Mouse (Mus musculus) myocyte (in vitro differentiated cells): ENCODE data around the gene Fgd2. TPM values are rescaled to one million over a fixed set of nuclear protein-coding genes. Genes with fewer than 3 reads are reported as not detected.

Source experiments
- H3K27me3 ChIP-seq: one replicate; pipeline ENCODE4 v1.6.1; 2011; ENCODE audit not compliant: control insufficient read depth, insufficient read depth, insufficient read length
- H3K36me3 ChIP-seq: one replicate; pipeline ENCODE4 v1.6.1; 2011; ENCODE audit not compliant: control insufficient read depth, insufficient read depth
- H3K4me2 ChIP-seq: one replicate; pipeline ENCODE4 v1.6.1; 2011; ENCODE audit warnings: low read depth, control low read depth
- H3K4me3 ChIP-seq: one replicate; pipeline ENCODE4 v1.5.1; 2011; ENCODE audit warnings: mild to moderate bottlenecking, control low read depth, moderate library complexity
- H3K79me2 ChIP-seq: one replicate; pipeline ENCODE4 v1.6.1; 2011; ENCODE audit not compliant: control insufficient read depth, insufficient read depth
- H3ac ChIP-seq: one replicate; pipeline ENCODE4 v1.6.1; 2011; ENCODE audit not compliant: control insufficient read depth, insufficient read length
- CEBPB ChIP-seq: IDR thresholded peaks from 2 replicates; pipeline ENCODE4 v1.6.1; 2011; ENCODE audit warnings: mild to moderate bottlenecking, moderate library complexity; ENCODE audit not compliant: poor library complexity, insufficient read depth, severe bottlenecking
- E2F4 ChIP-seq: IDR thresholded peaks from one replicate; pipeline ENCODE4 v1.6.1; 2011; ENCODE audit warnings: mild to moderate bottlenecking, control low read depth, moderate library complexity; ENCODE audit not compliant: insufficient read depth
- MAX ChIP-seq: IDR thresholded peaks from one replicate; pipeline ENCODE4 v1.6.1; 2011; ENCODE audit warnings: low read depth, mild to moderate bottlenecking, control low read depth
- MYOD1 ChIP-seq, 3 experiments: IDR thresholded peaks; one replicate each; pipeline ENCODE4 v1.6.1; 2011; ENCODE audit warnings: control low read depth in 2 of 3, low read depth in 2 of 3, mild to moderate bottlenecking in 2 of 3, moderate library complexity in 1 of 3; ENCODE audit not compliant: insufficient read length in 2 of 3, control insufficient read depth in 1 of 3
- MYOG ChIP-seq, 3 experiments: IDR thresholded peaks; one replicate each; pipeline ENCODE4 v1.6.1; 2011; ENCODE audit warnings: control low read depth in 2 of 3, low read depth in 2 of 3, mild to moderate bottlenecking in 2 of 3; ENCODE audit not compliant: insufficient read length in 2 of 3, control insufficient read depth in 1 of 3, insufficient read depth in 1 of 3
- POLR2A ChIP-seq: IDR thresholded peaks from one replicate; pipeline ENCODE4 v1.6.1; 2011; ENCODE audit warnings: low read depth, mild to moderate bottlenecking, control low read depth, moderate library complexity; ENCODE audit not compliant: insufficient read length
- POLR2AphosphoS2 ChIP-seq: IDR thresholded peaks from one replicate; pipeline ENCODE4 v1.6.1; 2011; ENCODE audit warnings: low read depth, control low read depth; ENCODE audit not compliant: insufficient read length
- REST ChIP-seq: IDR thresholded peaks from one replicate; pipeline ENCODE4 v1.6.1; 2011; ENCODE audit warnings: mild to moderate bottlenecking, control low read depth, moderate library complexity; ENCODE audit not compliant: insufficient read depth, insufficient read length
- SRF ChIP-seq: IDR thresholded peaks from one replicate; pipeline ENCODE4 v1.6.1; 2011; ENCODE audit warnings: low read depth; ENCODE audit not compliant: control insufficient read depth, insufficient read length
- TCF12 ChIP-seq: IDR thresholded peaks from one replicate; pipeline ENCODE4 v1.6.1; 2011; ENCODE audit warnings: mild to moderate bottlenecking, control low read depth; ENCODE audit not compliant: poor library complexity, insufficient read depth, severe bottlenecking
- TCF3 ChIP-seq: IDR thresholded peaks from one replicate; pipeline ENCODE4 v1.6.1; 2011; ENCODE audit warnings: low read depth, control low read depth; ENCODE audit not compliant: insufficient read length
- USF1 ChIP-seq: IDR thresholded peaks from one replicate; pipeline ENCODE4 v1.6.1; 2011; ENCODE audit warnings: low read depth, mild to moderate bottlenecking, control low read depth, moderate library complexity
- polyA plus RNA-seq: library from polyadenylated mRNA; unstranded; fragments of >200 nt; fragmentation: generic; extraction: Trizol; gene quantifications from one replicate; pipeline ENCODE4 v1.2.1, GENCODE M21; 2012; ENCODE audit warnings: missing spikeins

Gene Fgd2
- polyA plus RNA-seq, 1 experiment: 0.54 TPM

GRCm38 (mm10) chr17:29326531-29327529 lies 33.9 kb upstream of the Fgd2 start:
- Histone ChIP-seq H3K4me3 (no peak overlapping the region), H3K79me2 (no peaks in the 10 kb centered on the region), H3K36me3 (peaks cover under 1% of the 10 kb centered on the region), H3ac (no peak overlapping the region), H3K4me2 (no peak overlapping the region), H3K27me3 (no peaks in the 10 kb centered on the region)
- no peak for TF ChIP-seq POLR2A
- no peak for TF ChIP-seq MYOD1 (IDR thresholded peaks at IDR 0.05; ENCODE audit: control insufficient read depth in 1 of 3, insufficient read length in 2 of 3, low read depth in 2 of 3)
- TF ChIP-seq E2F4: no peak
- no peak for TF ChIP-seq CEBPB
- TF ChIP-seq USF1: no peak
- TF ChIP-seq POLR2AphosphoS2: no peak
- no peak for TF ChIP-seq TCF3

- TF ChIP-seq CEBPB (no peak), TCF3 (no peak), POLR2AphosphoS2 (peak; percentile 25)
- H3K79me2 ChIP-seq: no peaks in the 10 kb centered on the region
- H3K27me3 ChIP-seq: no peaks in the 10 kb centered on the region
- H3ac ChIP-seq: no peak overlapping the region
- peaks cover 7% of the 10 kb centered on the region for H3K36me3 ChIP-seq
- no peak overlapping the region for H3K4me2 ChIP-seq
- H3K4me3 ChIP-seq: no peak overlapping the region
Observed at GRCm38 (mm10) chr17:29327691-29328090, 33.0 kb upstream of the Fgd2 start.

- Histone ChIP-seq H3K36me3 (peaks cover 13% of the 10 kb centered on the region), H3K4me2 (peak overlapping the region; percentile 7), H3ac (no peak overlapping the region), H3K4me3 (no peak overlapping the region), H3K79me2 (no peaks in the 10 kb centered on the region), H3K27me3 (no peaks in the 10 kb centered on the region)
- no peak for TF ChIP-seq USF1
- no peak for TF ChIP-seq CEBPB
- no peak for TF ChIP-seq TCF12
- TF ChIP-seq POLR2A: no peak
- no peak for TF ChIP-seq REST
- no peak for TF ChIP-seq MYOG (IDR thresholded peaks at IDR 0.05; ENCODE audit: control insufficient read depth in 1 of 3, insufficient read depth in 1 of 3, insufficient read length in 2 of 3, low read depth in 2 of 3)
Observed at GRCm38 (mm10) chr17:29330221-29330620, 30.5 kb upstream of the Fgd2 start.

GRCm38 (mm10) chr17:29330671-29331410 lies 29.9 kb upstream of the Fgd2 start:
- Histone ChIP-seq H3ac (no peak overlapping the region), H3K36me3 (peaks cover 13% of the 10 kb centered on the region), H3K79me2 (no peaks in the 10 kb centered on the region), H3K4me2 (peak overlapping the region; percentile 63), H3K27me3 (no peaks in the 10 kb centered on the region), H3K4me3 (no peak overlapping the region)
- TF ChIP-seq MYOD1 (IDR thresholded peaks at IDR 0.05; ENCODE audit: control insufficient read depth in 1 of 3, insufficient read length in 2 of 3, low read depth in 2 of 3) (peak; percentile 78 to 84 (median 79)), POLR2A (no peak), MYOG (IDR thresholded peaks at IDR 0.05; ENCODE audit: control insufficient read depth in 1 of 3, insufficient read depth in 1 of 3, insufficient read length in 2 of 3, low read depth in 2 of 3) (peak; percentile 81 to 85 (median 82)), CEBPB (no peak), MAX (no peak), USF1 (no peak), SRF (no peak), REST (no peak), POLR2AphosphoS2 (no peak), TCF12 (peak; percentile 85), TCF3 (peak; percentile 76), E2F4 (no peak)
